Mouse (Mus musculus): ENCODE measurements around the gene Babam2.

Babam2 gene

DNA sequence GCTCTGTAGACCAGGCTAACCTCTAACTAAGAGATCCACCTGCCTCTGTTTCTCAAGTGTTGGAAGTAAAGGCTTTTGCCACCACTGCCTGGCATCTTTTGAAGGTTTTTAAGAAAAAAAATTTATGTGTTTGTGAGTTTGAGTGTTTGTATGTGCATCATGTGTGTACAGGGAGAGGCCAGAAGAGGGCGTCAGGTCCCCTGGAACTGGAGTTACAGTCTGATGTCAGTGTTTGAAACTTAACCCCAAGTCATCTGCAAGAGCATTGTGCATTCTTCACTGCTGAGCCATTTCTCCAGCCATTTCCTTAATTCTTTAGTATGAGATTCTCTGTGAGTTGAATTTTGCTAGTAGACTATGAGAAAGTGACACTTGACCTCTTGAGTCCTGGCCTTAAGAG, 11.9 kb downstream of the Babam2 start:
- in situ Hi-C loops (cut with MboI; ENCODE audit: unreplicated experiment in 2 of 2): loop anchor here in 1 of 2 experiments (5.0 to 10.0 kb wide), 2 partner anchors 195 to 428 kb away; partner anchors contain the start of gene Fosl2

DNA sequence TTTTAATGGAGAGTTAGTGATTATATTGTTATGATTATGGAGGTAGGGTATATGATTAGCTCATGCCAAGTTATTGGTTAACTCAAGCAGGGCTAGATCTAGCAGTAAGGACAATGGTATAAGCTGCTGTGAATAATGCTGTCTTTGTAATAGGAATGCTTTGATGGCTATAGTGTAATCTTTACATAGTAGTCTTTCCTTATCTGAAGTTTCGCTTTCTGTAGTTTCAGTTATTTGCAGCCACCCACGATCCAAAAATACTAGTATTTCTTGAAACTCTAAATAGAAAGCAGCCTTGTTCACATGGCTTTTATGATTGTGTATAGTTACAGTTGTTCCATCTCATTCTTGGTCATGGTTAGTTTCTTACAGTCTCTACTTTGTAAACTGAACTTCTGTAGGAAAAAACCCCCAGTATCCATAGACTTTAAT, 15.8 kb downstream of the Babam2 start:
- in situ Hi-C loops (cut with MboI; ENCODE audit: unreplicated experiment in 2 of 2): no loop called here

DNA sequence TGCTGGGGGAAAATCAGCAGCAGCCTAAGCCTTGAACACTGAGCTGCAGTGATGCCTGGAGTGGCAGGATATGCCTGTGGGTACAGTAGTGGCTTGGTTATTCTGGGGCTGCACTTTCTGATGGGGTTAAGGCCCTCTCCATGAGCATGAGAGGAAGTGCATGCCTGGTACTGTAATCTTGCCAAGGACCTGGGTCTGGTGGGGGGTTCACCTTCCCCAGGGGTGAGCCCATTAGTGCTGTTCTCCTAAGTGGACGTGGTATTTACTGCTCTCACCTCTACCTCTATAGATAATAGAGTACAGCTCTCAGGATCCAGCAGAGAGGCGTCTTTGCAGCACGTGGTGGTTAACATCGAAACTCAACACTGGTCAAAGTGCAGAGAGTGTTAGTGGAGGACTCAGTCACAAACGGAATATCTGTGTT, 16.4 kb downstream of the Babam2 start:
- in situ Hi-C loops (cut with MboI; ENCODE audit: unreplicated experiment in 2 of 2): no loop called here

DNA sequence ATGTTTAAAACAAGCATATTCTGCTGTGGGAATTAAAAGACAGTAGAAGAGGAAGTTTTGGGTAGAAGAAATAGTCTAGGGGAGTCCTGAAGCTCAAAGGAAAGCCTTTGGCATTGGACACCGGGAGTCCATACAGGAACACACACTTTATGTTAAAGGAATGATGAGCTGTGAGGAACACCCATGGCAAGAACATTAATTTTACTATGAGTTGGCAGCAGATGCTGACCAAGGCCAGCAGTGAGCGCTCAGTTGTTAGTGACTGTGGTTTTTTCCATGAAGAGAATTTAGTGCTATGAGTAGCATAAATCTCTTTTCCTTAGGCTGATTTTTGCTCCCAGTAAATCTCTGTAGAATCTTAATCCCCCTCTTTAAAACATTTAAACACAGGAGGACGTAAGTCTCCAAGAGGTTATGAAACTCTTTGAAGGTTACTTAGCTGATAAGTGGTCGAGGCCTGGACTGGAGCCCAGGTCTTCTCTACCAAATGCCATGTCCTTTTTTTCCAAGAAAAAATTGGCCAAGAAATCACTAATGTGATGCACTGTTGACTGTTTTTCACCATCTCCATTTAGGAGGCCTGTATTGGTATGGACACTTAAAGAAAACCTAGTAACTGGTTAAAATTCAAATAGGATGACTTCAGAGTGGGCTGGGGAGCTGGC, 18.1 kb downstream of the Babam2 start:
- in situ Hi-C loops (cut with MboI; ENCODE audit: unreplicated experiment in 2 of 2): no loop called here

DNA sequence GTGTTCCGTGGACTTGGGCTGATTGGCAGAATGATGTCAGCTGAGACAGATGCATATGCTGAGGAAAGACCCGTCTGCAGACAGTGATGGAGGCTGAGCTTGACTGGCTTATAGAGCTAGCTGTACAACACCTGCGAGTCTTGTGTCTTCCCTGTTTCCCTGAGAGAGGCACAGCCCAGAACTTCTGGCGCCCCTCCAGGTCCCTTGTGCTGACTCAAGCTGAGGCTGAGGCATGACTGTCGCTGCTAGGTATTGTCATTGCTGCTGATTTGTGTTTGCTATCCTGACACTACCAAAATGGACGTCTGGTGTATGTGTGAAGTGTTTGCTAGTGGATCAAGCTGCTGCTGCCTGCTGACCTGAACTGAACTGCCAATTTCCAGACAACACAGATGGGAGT, 27.0 kb downstream of the Babam2 start:
- in situ Hi-C loops (cut with MboI; ENCODE audit: unreplicated experiment in 2 of 2): no loop called here

DNA sequence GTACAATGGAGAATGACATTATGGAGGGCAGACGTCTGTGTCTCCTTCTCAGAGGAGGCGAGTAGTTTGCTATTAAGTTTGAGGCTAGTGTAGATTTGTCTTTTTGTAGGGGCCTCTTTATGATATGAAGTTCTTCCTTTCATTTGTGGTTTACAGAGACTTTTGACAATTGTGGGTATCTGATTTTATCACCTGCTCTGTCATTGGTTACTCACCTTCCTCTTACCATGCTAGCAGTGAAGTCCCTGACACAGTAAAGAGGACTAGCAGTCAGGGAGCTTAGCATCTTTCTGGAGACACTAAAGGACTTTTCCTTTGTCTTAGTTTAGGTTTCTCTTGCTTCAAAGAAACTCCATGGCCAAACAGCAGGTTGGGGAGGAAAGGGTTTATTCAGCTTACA, 28.4 kb downstream of the Babam2 start:
- in situ Hi-C loops (cut with MboI; ENCODE audit: unreplicated experiment in 2 of 2): no loop called here

DNA sequence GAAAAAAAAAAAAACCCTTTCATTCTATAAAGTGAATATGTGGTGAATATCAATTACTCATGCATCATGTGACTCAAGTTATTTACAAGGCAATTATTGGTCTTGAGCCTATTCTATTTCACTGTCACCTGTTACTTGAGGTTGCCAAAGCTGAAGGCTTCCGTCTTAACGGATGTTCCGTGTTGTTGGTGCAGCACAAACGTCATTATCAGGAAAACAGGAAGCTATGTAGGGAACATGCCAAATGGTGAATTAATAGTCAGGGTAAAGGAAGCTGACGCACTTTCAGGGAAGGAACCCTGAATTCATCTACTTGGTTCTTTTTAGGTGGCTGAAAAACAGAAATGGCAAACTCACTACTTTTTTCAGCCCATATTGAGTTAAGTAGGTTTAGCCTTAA, 30.0 kb downstream of the Babam2 start:
- in situ Hi-C loops (cut with MboI; ENCODE audit: unreplicated experiment in 2 of 2): no loop called here

DNA sequence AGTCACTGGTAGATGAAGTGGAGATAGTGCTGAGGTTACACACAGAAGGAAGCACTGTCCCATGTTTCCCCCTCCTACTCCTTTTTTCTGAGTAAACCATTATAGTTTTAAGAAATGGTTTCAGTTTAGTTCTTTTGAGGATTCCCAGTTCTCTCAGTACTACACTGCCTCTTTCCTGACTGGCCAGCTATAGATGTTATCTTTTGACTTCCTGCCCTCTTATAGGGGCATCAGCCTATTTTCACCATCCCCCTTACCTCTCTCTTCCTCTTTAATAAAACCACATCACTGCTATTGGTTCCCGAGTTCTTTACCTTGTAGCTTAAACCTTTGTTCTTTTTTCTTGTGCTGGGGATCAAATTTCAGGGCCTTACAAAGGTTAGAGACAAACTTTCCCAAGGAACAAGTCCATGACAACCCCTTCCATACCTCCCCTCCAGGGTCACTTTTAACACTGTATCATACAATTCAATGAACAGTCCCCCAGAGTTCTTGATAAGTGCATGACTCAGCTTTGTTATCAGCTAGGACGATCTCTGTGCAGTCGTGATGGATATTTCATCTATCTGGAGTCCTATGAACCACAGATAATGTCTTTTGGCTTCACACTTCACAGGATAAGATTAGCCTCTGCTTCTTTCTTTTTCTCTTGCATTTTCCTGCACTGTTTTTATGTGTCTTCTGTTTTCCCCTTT, 35.3 kb downstream of the Babam2 start:
- in situ Hi-C loops (cut with MboI; ENCODE audit: unreplicated experiment in 2 of 2): no loop called here

DNA sequence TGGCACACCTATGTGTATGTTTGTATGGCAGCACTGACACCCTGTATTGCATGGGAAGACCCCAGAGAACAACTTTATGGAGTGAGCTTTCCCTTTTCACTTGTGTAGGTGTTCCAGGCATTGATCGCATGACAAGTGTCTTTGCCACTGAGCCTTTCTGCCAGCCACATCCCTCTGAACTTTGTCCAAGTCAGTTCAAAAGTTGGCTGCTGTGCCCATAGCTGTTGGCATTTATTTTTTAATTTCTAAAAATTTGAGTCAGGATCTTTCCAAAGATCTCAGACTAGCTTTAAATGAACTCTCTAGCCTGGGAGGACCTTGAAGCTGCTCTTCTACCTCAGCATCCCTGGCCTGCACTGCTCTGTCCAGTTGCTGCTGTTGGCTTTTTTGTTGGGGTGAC, 44.4 kb downstream of the Babam2 start:
- in situ Hi-C loops (cut with MboI; ENCODE audit: unreplicated experiment in 2 of 2): no loop called here

DNA sequence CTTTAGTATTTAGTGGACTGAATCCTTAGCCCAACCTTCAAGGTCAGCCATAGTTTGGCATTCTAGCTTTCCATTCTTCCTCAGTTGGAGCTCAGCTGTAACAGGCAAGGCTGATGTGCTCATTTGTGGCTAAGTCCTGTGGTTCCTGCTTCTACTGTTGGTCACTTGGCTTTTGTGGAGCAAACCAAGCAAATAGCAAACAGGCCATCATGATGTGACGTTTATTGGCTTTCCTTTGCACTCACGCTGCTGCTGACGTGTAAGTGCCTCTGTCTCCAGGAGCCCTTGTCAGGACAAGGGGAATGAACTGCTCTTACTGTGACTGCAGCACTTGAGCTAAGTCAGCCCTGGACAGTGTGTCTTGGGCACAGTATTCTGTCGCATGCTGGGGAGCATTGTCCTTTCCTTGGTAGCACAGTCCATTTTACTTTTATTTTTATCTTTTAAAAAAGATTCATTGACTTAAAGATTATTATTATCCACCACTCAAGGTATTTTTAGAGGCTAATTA, 45.1 kb downstream of the Babam2 start:
- in situ Hi-C loops (cut with MboI; ENCODE audit: unreplicated experiment in 2 of 2): no loop called here

DNA sequence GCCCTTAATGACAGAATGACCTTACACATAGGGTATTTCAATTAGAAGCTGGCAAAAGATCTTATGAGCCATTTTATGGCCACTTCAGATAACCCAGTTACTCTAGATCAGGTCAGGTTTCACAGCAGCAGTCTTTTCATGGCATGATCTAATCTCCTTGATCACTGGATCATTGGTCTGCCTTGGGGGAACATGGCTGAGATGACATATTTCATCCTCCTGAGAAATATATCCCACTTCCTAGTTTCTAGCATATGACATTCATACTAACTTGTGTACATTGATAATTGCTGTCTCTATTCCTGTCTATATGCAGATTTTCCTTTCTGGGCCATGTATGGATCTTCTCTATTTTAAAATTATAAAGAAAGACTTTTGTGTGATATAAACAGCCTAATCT, 51.9 kb downstream of the Babam2 start:
- in situ Hi-C loops (cut with MboI; ENCODE audit: unreplicated experiment in 2 of 2): no loop called here

DNA sequence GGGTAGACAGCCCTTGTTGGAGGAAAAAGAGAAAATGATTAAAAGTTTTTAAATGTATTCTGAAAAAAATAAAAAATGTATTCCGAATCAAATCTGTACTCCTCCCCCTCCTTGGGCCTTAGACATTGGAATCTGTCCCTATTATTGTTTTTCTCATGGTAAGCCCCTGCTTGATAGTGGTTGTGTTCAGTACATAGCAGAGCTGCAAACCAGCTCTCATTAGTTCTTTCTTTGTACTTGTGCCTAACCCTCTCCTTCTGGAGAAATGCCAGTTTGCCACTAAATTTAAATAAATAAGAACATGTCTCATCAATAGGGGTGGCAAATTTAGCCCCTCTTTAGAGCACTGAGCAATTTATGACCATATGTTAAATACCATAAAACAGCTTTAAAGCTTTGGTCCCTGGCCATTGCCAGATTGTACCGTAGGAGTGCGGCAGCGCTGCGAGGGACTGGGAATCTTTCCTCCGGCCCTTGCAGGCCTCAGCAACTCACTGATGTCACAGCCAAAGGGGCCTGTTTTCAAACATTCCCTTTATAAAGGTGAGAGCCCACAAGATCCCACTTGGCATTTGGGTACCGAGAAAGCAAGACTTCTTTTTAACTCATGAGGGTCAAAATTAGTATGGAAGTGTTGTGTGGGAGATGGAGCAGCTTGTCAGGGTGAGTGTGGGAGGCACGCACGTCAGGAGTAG, 52.9 kb downstream of the Babam2 start:
- in situ Hi-C loops (cut with MboI; ENCODE audit: unreplicated experiment in 2 of 2): no loop called here

DNA sequence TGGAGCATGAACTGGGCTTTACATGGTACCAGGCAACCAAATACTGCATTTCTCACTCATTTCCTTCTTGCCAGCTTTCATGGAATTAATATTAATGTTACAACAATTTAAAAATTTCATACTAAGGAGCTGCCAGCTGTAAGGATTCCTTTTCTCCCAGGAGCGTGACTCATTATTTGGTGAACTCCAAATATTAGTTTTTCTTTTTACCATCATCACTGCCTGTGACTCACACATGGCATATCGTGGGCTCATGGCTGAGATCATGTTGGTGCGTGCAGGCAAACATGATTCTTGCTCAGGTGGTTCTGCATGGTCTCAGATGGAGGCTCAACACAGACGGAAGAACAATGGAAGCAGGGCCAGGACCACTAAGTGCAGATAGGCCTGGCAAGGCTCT, 53.5 kb downstream of the Babam2 start:
- in situ Hi-C loops (cut with MboI; ENCODE audit: unreplicated experiment in 2 of 2): no loop called here

DNA sequence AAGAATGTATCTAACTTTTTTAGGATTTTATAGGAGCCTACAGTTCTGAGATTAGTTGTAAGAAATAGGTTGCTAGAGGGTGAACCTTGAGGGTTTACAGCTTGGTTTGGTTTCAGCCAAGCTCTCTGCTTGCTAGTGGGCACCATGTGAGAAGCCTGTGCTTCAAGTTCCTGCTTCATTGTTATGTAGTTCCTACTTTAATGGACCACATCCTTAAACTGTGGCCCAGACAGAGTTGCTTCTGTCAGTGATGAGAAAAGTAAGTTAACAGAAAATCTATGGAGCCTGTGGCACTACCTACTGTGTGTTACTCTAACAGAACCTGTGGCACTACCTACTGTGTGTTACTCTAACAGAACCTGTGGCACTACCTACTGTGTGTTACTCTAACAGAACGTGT, 57.1 kb downstream of the Babam2 start:
- in situ Hi-C loops (cut with MboI; ENCODE audit: unreplicated experiment in 2 of 2): no loop called here

DNA sequence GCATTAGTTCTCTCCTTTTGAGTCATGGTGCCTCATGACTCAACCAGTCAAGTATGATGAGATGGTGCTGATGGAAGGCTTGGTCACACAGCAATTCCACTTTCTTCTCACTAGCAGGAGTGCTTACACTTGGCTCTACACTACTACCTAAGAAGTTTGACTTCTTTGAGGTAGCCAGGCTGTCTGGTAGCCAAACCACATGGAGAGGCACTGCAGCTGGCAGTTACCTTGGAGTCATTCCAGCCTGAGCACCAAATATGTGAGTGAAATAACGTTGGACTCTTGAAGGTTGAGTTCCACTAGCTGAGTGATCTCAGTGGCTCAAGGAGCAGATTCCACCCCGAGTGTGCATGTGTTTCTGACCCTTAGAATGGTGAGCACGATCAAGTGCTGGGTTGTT, 57.8 kb downstream of the Babam2 start:
- in situ Hi-C loops (cut with MboI; ENCODE audit: unreplicated experiment in 2 of 2): no loop called here

DNA sequence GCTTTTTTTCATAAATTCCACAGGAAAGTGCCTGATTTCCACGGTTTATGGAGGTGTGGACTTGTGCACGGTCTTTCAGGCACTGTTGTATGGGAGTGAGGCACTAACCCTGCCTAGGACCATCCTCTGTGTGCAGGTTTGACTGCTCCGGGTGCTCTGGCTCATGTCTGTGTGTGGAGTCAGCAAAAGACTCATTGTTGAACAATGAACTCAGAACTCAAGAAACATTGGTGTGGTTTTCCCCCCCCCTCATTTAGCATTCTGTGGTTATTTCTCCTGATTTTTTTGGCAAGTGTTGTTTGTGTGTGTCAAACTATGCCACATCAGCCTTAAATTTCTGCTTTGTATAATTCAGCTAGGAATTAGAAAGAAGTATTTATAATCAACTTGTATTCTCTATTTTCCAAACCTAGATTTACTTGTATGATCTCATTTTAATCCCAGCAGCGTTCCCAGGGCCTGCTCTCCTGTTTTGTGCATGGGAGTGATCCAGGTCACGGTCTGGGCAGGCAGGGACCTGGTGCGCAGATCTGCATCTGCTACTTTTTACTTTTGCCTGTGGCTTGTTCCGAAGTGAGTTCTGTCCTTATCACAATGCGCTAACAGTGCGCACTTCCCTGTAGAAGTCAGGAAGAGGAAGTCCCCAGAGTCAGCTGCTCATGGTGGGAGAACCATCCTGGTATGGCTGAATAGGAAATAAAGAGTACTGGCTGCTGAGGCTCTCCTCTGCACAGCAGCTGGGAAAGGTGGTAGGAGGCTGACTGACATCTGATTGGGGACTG, 61.0 kb downstream of the Babam2 start:
- in situ Hi-C loops (cut with MboI; ENCODE audit: unreplicated experiment in 2 of 2): no loop called here

DNA sequence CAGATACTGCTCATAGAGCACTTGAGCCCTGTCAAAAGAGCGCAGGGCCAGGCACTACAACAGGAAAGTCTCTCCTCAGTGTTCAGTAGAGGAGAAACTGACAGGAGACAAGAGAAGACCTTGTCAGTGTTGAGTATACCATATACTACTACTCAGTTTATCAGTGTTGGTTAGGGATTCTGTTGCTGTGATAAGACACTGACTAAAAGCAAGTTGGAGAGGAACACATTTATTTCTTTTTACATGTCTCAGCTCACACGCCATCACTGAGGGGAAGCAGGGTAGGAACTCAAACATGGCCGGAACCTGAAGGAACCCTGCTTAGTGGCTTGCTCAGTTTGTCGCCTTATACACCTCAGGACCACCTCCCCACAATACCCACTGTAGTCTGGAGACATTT, 64.4 kb downstream of the Babam2 start:
- in situ Hi-C loops (cut with MboI; ENCODE audit: unreplicated experiment in 2 of 2): no loop called here

DNA sequence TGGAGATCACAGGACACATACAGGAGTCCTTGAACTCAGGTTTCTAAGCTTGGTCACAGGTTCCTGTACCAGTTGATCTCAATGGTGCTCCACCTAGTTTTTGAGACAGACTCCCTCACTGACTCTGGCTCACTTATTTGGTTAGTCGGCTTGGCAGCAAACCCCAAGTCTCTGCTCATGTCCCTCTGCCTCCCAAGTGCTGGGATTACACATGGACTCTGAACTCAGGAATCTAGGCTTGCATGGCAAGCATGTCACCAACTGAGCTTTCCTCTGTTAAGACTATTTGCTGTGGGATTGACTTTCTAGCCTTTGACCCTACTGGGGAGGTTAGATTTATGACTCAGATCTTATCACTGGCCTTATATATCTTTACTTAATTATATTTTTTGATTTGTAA, 65.3 kb downstream of the Babam2 start:
- in situ Hi-C loops (cut with MboI; ENCODE audit: unreplicated experiment in 2 of 2): no loop called here

DNA sequence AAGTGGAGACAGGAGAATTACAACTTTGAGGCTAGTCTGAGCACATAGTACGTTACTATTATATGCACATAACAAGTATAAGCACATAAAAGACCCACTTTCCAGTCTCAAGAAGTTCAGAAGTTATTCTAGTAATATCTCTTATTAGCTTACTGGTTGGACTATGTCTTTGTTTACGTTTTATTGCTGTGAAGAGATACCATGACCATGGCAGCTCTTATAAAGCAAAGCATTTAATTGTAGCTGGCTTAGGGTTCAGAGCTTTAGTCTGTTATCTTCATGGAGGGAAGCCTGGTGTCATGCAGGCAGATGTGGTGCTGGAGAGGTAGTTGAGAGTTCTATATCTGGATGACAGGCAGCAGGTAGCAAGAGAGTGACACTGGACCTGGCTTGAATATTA, 68.3 kb downstream of the Babam2 start:
- in situ Hi-C loops (cut with MboI; ENCODE audit: unreplicated experiment in 2 of 2): no loop called here

DNA sequence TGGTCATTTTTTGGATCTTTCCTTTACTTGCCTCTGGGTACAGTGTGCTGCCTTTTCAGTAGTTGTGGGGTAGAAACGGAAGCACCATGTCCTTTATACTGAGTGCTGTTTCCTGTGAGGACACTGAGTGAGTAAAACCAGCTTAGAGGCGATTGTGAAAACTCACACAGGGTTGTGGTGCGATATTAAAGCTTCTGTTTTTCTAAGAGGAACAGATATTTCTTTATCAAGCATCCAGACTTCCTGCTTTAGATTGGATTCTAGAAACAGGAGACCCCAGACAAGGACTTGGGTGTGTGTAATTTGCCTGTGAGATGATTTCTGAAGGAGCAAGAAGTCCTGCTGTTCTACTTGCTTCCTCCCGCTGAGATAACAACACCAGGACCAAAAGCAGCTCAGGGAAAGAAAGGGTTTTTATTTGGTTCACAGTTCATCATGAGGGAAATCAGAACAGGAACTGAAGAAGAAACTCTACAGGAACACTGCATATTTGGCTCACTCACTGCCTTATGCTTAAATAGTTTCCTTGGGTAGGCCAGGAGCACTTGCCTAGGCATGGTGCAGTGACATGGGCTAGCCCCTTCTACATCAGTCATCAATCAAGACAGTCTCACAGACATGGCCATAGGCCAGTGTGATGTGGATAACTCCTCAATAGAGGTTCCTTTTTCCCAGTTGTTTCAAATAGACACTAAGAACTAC, 69.5 kb downstream of the Babam2 start:
- in situ Hi-C loops (cut with MboI; ENCODE audit: unreplicated experiment in 2 of 2): no loop called here
